Mouse (Mus musculus): Measurements from ENCODE around the gene Slco2a1. TPM values are rescaled to one million over a fixed set of nuclear protein-coding genes. Genes with fewer than 3 reads are reported as not detected.

Slco2a1 gene
- polyA plus RNA-seq, 1 experiment from 2014 or later, result 17.5 TPM

- no peak overlapping the region for H3K9ac ChIP-seq
- no peak for ATAC-seq (ENCODE audit: borderline replicate concordance, extremely low read depth, low FRiP score, low TSS enrichment)
- peaks cover 30% of the 10 kb centered on the region for H3K4me1 ChIP-seq
- 65% methylated on average over 8 of the region's 8 CpGs for WGBS
- peaks cover 60% of the 10 kb centered on the region for H3K27me3 ChIP-seq
- H3K27ac ChIP-seq, result no peak overlapping the region
- no peaks in the 10 kb centered on the region for H3K9me3 ChIP-seq
- H3K4me2 ChIP-seq, result no peak overlapping the region
- H3K4me3 ChIP-seq, result no peak overlapping the region
- no peaks in the 10 kb centered on the region for H3K36me3 ChIP-seq
Measured at GRCm38 (mm10) chr9:103114326-103114725, 125.8 kb downstream of the Slco2a1 start.

GRCm38 (mm10) chr9:103114901-103115300 lies 126.4 kb downstream of the Slco2a1 start:
- Histone ChIP-seq H3K27ac (no peak overlapping the region), H3K9ac (no peak overlapping the region), H3K9me3 (no peaks in the 10 kb centered on the region), H3K4me3 (no peak overlapping the region), H3K4me1 (peaks cover 25% of the 10 kb centered on the region), H3K36me3 (no peaks in the 10 kb centered on the region), H3K4me2 (no peak overlapping the region), H3K27me3 (peaks cover 56% of the 10 kb centered on the region)
- 86% methylated on average over 13 of the region's 13 CpGs for WGBS
- no peak for ATAC-seq (ENCODE audit: borderline replicate concordance, extremely low read depth, low FRiP score, low TSS enrichment)

GRCm38 (mm10) chr9:103116941-103117340 lies 128.4 kb downstream of the Slco2a1 start:
- Histone ChIP-seq H3K4me3 (no peak overlapping the region), H3K27ac (no peak overlapping the region), H3K27me3 (peaks cover 36% of the 10 kb centered on the region), H3K9ac (no peak overlapping the region), H3K36me3 (no peaks in the 10 kb centered on the region), H3K4me1 (peaks cover 12% of the 10 kb centered on the region), H3K9me3 (no peaks in the 10 kb centered on the region), H3K4me2 (no peak overlapping the region)
- 67% methylated on average over 4 of the region's 4 CpGs for WGBS
- no peak for ATAC-seq (ENCODE audit: borderline replicate concordance, extremely low read depth, low FRiP score, low TSS enrichment)

DNA sequence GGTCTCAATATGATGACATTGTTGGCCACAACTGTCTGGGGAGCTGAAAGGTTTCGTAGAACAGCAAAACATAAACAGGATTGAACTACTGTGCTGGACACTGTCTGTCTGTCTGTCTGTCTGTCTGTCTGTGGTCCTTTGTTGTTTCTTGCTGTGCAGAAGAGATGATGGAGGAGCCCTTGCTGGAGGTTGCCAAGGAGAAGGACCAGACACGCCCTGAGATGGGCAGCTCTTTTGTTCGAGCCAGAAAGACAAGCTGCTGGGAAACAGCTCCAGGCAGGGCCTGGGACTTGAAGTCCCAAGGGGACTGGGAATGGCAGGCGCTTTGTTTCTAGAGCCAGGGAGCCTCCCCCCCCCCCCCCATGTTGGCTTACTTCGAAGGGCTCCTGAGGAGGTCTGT lies 129.0 kb downstream of the Slco2a1 start:
- Histone ChIP-seq H3K4me3 (no peak overlapping the region), H3K4me1 (peaks cover 6% of the 10 kb centered on the region), H3K27me3 (peaks cover 30% of the 10 kb centered on the region), H3K36me3 (no peaks in the 10 kb centered on the region), H3K9ac (no peak overlapping the region), H3K9me3 (no peaks in the 10 kb centered on the region), H3K27ac (no peak overlapping the region), H3K4me2 (no peak overlapping the region)
- WGBS, result 73% methylated on average over 5 of the region's 5 CpGs
- no peak for ATAC-seq (ENCODE audit: borderline replicate concordance, extremely low read depth, low FRiP score, low TSS enrichment)

GRCm38 (mm10) chr9:103117951-103118350 lies 129.4 kb downstream of the Slco2a1 start:
- no peak for ATAC-seq (ENCODE audit: borderline replicate concordance, extremely low read depth, low FRiP score, low TSS enrichment)
- H3K4me2 ChIP-seq, result no peak overlapping the region
- H3K9me3 ChIP-seq, result no peaks in the 10 kb centered on the region
- WGBS, result 82% methylated on average over 8 of the region's 8 CpGs
- H3K36me3 ChIP-seq, result no peaks in the 10 kb centered on the region
- H3K4me3 ChIP-seq, result no peak overlapping the region
- no peak overlapping the region for H3K9ac ChIP-seq
- H3K27ac ChIP-seq, result no peak overlapping the region
- peaks cover 2% of the 10 kb centered on the region for H3K4me1 ChIP-seq
- peaks cover 26% of the 10 kb centered on the region for H3K27me3 ChIP-seq

GRCm38 (mm10) chr9:103118651-103119275 lies 130.3 kb downstream of the Slco2a1 start:
- Histone ChIP-seq H3K9me3 (no peaks in the 10 kb centered on the region), H3K4me3 (no peak overlapping the region), H3K27me3 (peaks cover 18% of the 10 kb centered on the region), H3K27ac (no peak overlapping the region), H3K36me3 (no peaks in the 10 kb centered on the region), H3K4me1 (no peaks in the 10 kb centered on the region), H3K9ac (no peak overlapping the region), H3K4me2 (no peak overlapping the region)
- WGBS, result 81% methylated on average over 5 of the region's 5 CpGs
- no peak for ATAC-seq (ENCODE audit: borderline replicate concordance, extremely low read depth, low FRiP score, low TSS enrichment)

- 81% methylated on average over 9 of the region's 9 CpGs for WGBS
Measured at GRCm38 (mm10) chr9:103119781-103120180, 131.3 kb downstream of the Slco2a1 start.

GRCm38 (mm10) chr9:103120231-103120630 lies 131.7 kb downstream of the Slco2a1 start:
- 37% methylated on average over 2 of the region's 2 CpGs for WGBS
- Histone ChIP-seq H3K36me3 (no peaks in the 10 kb centered on the region), H3K4me3 (no peak overlapping the region), H3K4me2 (no peak overlapping the region), H3K9ac (no peak overlapping the region), H3K27me3 (peaks cover 3% of the 10 kb centered on the region; the same call in 1 of the 2 replicates), H3K9me3 (no peaks in the 10 kb centered on the region), H3K4me1 (no peaks in the 10 kb centered on the region), H3K27ac (no peak overlapping the region)
- no peak for ATAC-seq (ENCODE audit: borderline replicate concordance, extremely low read depth, low FRiP score, low TSS enrichment)

More at GRCm38 (mm10) chr9:103119781-103120180, 131.3 kb downstream of the Slco2a1 start:
- H3K36me3 ChIP-seq, result no peaks in the 10 kb centered on the region
- H3K9ac ChIP-seq, result no peak overlapping the region
- peaks cover 7% of the 10 kb centered on the region; the same call in 1 of the 2 replicates for H3K27me3 ChIP-seq
- no peak for ATAC-seq (ENCODE audit: borderline replicate concordance, extremely low read depth, low FRiP score, low TSS enrichment)
- H3K9me3 ChIP-seq, result no peaks in the 10 kb centered on the region
- H3K4me2 ChIP-seq, result no peak overlapping the region
- H3K27ac ChIP-seq, result no peak overlapping the region
- no peak overlapping the region for H3K4me3 ChIP-seq
- H3K4me1 ChIP-seq, result no peaks in the 10 kb centered on the region

DNA sequence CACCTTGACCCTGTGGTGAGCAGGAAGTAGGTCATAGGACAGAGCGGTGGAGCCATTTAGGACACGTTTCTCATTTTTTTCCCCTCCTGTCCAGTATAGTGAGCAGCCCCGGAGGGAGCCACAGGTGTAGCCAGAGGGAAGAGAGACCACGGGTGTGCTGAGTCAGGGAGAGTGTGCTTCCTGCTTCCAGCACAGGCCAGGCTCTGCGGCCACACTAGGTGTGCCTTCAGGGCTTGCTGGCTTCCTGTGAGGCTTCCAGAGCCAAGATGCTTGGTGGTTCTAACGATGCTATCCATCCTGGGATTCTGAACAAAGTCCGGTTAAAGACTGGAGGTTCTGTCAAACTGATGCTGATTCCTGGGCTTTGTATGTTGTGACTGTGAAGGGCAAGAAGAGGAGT lies 133.0 kb downstream of the Slco2a1 start:
- no peak for ATAC-seq (ENCODE audit: borderline replicate concordance, extremely low read depth, low FRiP score, low TSS enrichment)
- WGBS, result 73% methylated on average over 7 of the region's 7 CpGs
- H3K9ac ChIP-seq, result no peak overlapping the region

GRCm38 (mm10) chr9:103124746-103125145 lies 136.2 kb downstream of the Slco2a1 start:
- no peaks in the 10 kb centered on the region for H3K36me3 ChIP-seq
- H3K4me1 ChIP-seq, result no peaks in the 10 kb centered on the region
- no peak for ATAC-seq (ENCODE audit: borderline replicate concordance, extremely low read depth, low FRiP score, low TSS enrichment)
- no peaks in the 10 kb centered on the region for H3K27me3 ChIP-seq
- no peak overlapping the region for H3K4me3 ChIP-seq
- H3K9me3 ChIP-seq, result no peaks in the 10 kb centered on the region
- H3K9ac ChIP-seq, result no peak overlapping the region
- no peak overlapping the region for H3K27ac ChIP-seq
- WGBS, result 89% methylated on average over 4 of the region's 4 CpGs
- no peak overlapping the region for H3K4me2 ChIP-seq

More for the DNA sequence above, 133.0 kb downstream of the Slco2a1 start:
- Histone ChIP-seq H3K9me3 (no peaks in the 10 kb centered on the region), H3K4me1 (no peaks in the 10 kb centered on the region), H3K4me3 (no peak overlapping the region), H3K36me3 (no peaks in the 10 kb centered on the region), H3K4me2 (no peak overlapping the region), H3K27me3 (no peaks in the 10 kb centered on the region), H3K27ac (no peak overlapping the region)

- Histone ChIP-seq H3K9me3 (no peaks in the 10 kb centered on the region), H3K36me3 (no peaks in the 10 kb centered on the region), H3K27ac (no peak overlapping the region), H3K9ac (no peak overlapping the region), H3K27me3 (no peaks in the 10 kb centered on the region), H3K4me3 (no peak overlapping the region), H3K4me1 (no peaks in the 10 kb centered on the region), H3K4me2 (no peak overlapping the region)
- 52% methylated on average over 6 of the region's 6 CpGs for WGBS
- ATAC-seq (ENCODE audit: borderline replicate concordance, extremely low read depth, low FRiP score, low TSS enrichment), result no peak
Measured at GRCm38 (mm10) chr9:103133493-103134124, 145.1 kb downstream of the Slco2a1 start.

GRCm38 (mm10) chr9:103134450-103135030 lies 146.0 kb downstream of the Slco2a1 start:
- Histone ChIP-seq H3K36me3 (no peaks in the 10 kb centered on the region), H3K9me3 (no peaks in the 10 kb centered on the region), H3K4me3 (no peak overlapping the region), H3K27me3 (no peaks in the 10 kb centered on the region), H3K4me2 (no peak overlapping the region), H3K9ac (no peak overlapping the region), H3K27ac (no peak overlapping the region), H3K4me1 (no peaks in the 10 kb centered on the region)
- 45% methylated on average over 9 of the region's 9 CpGs for WGBS
- ATAC-seq (ENCODE audit: borderline replicate concordance, extremely low read depth, low FRiP score, low TSS enrichment), result 0 out of 2 replicates have a peak, but pooled peaks have one; percentile 9
